Mouse (Mus musculus): ENCODE measurements around the gene Psmd11.
A peak's percentile ranks its signal among the peaks of the same experiment; 100 is the strongest.
"Not testable (repeated sequence)": the region's sequence is repeated elsewhere in the genome, so short reads cannot be mapped to it uniquely, and the experiment has no call there.

Gene Psmd11

DNA sequence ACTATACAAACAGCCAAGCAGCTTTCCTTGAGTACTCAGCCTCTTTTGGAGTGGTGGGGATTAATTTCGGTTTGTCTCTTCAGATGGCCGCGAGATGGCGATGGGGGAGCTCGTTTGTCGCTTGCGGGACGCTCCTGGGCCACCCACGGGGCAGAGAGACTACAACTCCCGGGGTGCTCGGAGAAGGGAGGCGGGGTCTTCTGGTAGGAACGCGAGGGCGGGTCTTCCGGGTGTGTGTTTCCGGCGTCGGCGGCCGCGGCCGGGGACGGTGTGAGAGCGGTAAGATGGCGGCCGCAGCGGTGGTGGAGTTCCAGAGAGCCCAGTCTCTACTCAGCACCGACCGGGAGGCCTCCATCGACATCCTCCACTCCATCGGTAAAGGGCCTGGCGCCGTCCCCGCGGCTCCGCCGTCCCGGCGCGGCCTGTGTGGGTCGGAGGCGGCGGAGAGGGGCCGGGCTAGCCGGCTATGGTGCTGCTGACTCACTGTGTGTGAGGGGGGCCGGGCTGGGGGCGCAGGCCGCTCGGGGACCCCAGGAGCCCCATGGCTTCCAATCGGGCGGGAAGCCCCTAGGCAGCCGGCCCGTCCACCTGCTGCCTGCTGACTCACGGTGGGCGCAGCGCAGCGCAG, at the start of gene Psmd11:
Gene Psmd11, plus strand, starts transcription at position 235 of the 628 bp plus-strand sequence.
- DNase-seq (ENCODE audit: low read depth, low spot score), result peak; percentile 97

DNA sequence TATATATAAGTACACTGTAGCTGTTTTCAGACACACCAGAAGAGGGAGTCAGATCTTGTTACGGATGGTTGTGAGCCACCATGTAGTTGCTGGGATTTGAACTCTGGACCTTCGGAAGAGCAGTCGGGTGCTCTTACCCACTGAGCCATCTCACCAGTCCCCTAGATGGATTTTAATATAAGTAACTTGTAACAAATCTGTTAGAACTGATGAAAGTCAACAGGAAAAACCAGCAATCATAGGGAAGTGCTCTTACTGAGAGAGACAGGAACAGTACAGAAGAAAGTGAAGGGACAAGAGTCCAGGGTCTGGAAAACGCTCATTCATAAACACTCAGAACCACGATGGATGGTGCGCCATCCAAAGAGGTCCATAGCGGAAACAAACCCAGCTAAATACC, 49.2 kb upstream of the Psmd11 start:
- not testable (repeated sequence) for DNase-seq (ENCODE audit: low read depth, low spot score)

DNA sequence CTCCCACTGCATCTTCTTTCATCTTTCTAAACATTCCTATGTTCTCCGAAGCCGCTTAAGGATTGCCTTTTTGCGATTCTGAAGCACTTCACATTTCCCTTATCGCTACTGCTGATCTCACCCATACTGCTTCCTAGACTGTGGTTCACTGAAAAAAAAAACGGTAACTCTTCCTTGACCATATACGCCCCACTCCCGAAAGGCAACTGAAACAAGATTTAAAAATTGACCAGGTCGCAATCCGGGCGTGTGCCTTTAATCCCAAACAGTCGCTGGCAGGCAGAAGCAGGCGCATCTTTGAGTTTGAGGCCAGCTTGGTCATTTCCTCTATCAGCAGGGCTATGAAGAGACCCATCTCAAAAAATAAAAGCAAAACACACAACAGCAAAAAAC, 45.8 kb upstream of the Psmd11 start:
- DNase-seq (ENCODE audit: low read depth, low spot score), result peak; percentile 57

DNA sequence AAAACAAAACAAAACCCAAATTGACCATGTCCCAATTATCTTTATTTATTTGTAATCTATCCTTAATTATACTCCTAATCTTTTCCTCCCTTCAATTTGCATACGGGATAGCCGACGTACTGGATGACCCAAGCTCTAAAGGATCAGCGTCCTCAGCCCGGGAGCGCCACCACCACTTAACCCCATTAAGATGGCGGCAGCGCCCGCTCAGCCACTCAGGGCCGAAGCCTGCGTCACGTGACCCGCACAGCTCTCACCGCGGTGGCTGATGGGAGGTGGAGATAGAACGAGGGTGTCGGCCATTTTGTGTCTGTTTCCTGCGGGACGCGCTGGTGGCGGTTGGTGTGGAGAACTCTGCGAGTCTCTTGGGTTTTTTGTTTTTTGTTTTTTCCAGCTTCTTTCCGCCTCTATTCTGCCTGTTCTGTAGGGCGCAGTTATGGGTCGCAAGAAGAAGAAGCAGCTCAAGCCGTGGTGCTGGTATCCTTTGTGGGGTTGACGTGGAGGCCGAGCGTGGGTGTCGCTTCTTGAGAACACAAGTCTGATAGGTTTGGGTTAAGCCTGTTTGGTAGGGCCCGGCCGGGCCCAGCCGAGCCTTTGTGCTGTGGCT, 45.3 kb upstream of the Psmd11 start, which contains the start of gene Zfp207:
Gene Zfp207, plus strand, starts transcription at position 261 of the 607 bp plus-strand sequence.
- DNase-seq (ENCODE audit: low read depth, low spot score), result peak; percentile 98

DNA sequence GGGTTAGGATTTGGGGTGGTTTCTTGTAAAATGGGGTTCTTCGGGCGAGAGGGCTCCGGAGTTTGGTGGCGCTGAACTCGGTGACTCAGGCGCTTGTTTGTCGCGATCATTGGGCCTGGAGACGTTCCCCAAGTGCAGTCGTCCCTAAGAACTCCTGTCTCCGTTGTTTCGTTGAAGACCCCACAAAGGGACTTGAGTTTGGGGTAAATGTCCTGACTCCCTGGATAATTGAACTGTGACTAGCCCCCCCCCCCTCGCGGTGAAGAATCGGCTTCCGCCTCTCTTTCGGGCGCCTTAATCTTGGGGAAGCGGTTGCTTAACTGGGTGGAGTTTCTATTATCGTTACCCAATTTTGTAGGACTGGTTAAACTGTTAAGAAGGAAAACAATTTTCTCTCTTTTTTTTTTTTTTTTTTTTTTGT, 44.8 kb upstream of the Psmd11 start:
- DNase-seq (ENCODE audit: low read depth, low spot score), result peak; percentile 73

DNA sequence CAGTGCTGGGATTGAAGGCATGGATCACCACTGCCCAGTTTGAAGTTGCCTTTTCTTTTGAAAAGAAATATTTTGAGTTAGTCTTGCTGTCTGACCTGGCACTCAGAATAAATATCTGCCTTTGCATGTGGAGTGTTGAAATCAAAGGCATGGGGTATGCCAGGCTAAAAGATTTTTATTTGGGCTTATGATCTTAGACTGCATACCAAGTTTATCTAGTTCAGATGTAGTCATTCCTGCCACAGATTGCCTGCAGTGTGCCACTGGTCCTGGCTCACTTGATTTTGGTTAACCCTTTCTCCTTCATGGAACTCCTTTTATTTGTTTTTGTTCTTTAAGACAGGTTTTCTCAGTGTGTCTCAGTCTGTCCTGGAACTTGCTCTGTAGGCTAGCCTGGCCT, 44.0 kb upstream of the Psmd11 start:
- DNase-seq (ENCODE audit: low read depth, low spot score), result peak; percentile 5

DNA sequence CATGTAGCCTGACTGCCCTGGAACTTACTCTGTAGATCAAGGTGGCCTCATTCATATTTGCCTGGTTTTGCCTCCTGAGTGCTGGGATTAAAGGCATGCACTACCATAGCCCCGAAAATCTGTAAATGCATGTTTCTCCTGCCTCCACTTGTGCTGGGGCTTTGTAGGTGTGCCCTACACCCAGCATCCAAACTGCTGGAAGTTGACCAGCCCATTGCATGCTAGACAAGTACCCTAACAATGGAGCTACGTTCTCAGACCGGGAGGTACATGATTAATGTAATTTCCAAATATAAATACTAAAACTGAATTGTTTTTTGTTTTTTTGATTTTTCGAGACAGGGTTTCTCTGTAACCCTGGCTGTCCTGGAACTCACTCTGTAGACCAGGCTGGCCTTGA, 43.4 kb upstream of the Psmd11 start:
- DNase-seq (ENCODE audit: low read depth, low spot score), result no peak

DNA sequence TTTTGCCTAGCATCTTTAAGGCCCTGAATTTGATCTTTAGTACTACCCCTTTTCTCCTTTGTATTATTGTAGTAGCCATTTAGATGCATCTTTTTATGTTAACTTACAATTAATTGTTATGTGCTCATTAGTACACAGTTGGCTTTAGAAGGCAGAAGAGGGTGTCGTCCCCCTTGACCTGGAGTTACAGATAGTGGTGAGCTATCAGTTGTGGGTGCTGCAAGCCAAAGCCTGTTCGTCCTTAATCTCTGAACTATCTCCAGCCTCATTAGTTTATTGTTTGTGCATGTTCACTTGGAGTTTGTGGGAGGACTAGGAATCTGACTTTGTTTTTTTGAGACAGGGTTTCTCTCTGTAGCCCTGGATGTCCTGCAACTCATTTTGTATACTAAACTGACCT, 41.6 kb upstream of the Psmd11 start:
- no peak for DNase-seq (ENCODE audit: low read depth, low spot score)

DNA sequence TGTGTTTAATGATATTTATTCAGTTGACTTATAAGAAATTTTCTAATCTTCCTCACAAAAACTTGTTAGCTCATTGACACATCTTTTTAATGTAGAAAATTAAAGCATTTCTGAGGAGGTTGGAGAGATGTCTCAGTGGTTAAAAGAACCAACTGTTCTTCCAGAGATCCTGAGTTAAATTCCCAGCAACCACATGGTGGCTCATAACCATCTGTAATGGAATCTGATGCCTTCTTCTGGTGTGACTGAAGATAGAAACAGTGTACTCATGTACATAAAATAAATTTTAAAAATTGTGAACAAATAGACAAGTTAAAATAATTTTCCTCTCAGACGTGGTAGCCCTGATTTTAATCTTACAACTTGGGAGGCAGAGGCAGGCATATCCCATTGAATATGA, 38.5 kb upstream of the Psmd11 start:
- no peak for DNase-seq (ENCODE audit: low read depth, low spot score)

DNA sequence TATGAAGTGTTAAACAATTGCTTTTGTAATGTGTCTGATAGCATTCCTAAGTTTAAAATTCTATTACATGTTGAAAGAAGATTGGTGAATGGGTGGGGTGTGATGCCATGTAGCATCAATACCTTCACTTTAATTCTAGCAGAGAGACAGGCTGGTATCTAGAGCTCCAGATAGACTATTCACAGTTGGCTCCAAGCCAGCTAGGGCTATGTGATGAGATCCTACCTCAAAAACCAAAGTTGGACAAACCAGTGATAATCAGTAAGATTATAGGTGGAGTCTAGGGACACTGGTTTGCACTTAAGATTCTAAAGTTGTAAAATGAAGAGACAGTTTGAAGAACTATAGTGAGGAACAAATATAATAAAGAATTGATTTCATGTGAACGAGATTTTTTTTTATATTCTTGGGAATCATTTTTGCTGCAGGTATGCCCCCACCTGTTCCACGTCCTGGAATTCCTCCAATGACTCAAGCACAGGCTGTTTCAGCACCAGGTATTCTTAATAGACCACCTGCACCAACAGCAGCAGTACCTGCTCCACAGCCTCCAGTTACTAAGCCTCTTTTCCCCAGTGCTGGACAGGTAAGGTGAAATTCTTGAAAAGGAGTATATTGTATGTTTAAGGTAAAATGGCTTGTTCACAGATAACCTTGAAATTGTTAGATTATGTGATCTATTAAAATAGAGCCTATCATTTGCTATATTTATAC, 36.9 kb upstream of the Psmd11 start:
- DNase-seq (ENCODE audit: low read depth, low spot score), result no peak

DNA sequence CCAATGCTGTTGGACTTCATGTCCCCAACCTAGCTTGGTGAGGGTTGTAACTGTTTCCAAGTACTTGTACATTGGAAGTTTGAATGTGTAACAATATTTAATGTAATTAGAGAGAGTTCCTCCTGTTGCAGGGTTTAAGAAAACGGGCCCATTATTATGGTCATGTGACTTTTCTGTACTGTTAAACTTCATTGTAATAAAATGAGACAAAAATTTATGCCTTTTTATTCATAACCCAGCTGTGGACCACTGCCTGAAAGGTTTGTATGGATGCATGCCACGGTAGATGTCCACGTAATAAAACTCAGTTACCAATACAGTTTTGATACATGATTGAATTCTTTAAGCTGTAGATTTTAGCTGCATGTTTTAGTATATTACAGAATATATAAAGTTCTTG, 32.5 kb upstream of the Psmd11 start:
- DNase-seq (ENCODE audit: low read depth, low spot score), result no peak

DNA sequence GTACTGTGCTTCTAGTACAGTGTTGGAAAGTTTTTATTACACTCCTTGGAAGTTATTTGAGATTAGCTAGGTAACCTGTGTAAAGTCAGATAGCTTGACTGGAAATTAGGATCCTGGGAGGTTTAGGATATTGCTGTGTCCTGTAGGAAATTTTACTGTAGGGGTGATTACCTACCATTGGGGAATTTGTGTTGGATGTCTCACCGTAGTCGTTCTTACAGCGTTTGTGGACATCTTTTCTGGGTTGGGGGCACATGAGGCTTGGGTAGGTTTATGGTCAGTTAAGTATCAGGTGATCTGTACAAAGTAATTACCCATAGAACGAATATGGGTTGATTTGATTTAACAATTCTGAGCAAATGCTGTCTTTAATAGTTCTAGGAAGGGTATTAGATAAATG, 31.8 kb upstream of the Psmd11 start:
- DNase-seq (ENCODE audit: low read depth, low spot score), result no peak

DNA sequence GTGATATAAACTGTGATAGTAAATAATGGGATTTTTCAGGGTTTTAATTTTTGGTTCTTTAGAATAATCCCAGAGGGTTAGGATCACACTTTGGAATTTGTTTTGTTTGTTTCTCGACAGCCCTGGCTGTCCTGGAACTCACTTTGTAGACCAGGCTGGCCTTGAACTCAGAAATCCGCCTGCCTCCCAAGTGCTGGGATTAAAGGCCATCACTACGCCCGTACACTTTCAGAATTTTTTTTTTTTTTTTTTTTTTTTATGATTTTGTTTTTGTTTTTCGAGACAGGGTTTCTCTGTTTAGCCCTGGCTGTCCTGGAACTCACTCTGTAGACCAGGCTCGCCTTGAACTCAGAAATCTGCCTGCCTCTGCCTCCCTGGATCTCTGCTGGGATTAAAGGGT, 20.5 kb upstream of the Psmd11 start:
- DNase-seq (ENCODE audit: low read depth, low spot score), result not testable (repeated sequence)

DNA sequence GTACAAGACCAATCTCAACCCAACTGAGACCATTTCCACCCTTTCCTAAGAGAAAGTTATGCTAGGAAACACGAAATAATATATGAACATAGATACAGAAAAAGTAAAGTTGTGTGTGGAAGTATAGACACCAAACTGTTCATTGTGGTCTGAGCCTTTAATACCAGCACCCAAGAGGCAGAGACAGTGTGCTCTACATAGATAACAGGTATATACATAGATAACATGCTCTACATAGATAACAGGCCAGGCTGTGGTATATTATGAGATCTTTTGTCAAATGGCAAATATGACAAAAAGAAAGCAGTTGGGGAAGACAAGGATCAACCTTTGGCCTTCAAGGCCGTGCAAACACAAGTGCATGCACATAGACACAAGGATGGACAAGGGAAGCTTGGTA, 18.0 kb upstream of the Psmd11 start:
- no peak for DNase-seq (ENCODE audit: low read depth, low spot score)

DNA sequence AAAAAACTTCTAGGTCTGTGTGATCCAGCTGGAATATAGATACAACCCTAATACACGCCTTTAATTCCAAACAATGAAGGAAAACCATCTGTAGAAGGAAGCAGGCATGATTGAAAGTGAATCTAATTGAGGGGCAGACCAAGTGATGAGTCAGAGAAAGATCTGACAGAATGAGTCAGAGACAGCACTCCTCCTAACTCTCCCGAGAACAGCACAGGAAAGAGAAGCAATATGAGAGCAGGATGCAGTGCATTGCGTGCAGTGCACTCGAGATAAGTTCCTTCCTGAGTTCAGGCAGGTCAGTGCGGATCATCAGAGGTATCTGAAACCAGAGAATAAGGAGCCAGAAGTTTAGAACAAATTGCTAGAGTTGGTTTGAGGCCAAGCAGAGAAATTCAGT, 11.3 kb upstream of the Psmd11 start:
- DNase-seq (ENCODE audit: low read depth, low spot score), result no peak

DNA sequence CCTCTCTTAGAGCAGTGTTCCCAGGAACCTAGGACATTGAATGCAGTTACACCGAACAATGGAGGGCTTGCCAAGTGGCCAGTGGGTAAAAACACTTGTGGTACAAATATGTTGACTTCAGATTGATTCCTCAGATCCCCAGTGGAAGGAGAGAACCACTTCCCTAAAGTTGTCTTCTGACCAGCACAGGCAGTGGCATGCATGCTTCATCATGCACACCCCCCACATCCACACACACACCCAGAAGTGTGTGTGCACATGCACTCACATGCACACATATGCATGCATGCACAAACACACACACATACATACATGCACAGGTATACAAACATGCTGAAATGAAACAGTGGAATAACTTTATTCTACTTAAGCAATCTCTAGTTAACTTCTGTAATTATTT, 8.7 kb upstream of the Psmd11 start:
- DNase-seq (ENCODE audit: low read depth, low spot score), result no peak

DNA sequence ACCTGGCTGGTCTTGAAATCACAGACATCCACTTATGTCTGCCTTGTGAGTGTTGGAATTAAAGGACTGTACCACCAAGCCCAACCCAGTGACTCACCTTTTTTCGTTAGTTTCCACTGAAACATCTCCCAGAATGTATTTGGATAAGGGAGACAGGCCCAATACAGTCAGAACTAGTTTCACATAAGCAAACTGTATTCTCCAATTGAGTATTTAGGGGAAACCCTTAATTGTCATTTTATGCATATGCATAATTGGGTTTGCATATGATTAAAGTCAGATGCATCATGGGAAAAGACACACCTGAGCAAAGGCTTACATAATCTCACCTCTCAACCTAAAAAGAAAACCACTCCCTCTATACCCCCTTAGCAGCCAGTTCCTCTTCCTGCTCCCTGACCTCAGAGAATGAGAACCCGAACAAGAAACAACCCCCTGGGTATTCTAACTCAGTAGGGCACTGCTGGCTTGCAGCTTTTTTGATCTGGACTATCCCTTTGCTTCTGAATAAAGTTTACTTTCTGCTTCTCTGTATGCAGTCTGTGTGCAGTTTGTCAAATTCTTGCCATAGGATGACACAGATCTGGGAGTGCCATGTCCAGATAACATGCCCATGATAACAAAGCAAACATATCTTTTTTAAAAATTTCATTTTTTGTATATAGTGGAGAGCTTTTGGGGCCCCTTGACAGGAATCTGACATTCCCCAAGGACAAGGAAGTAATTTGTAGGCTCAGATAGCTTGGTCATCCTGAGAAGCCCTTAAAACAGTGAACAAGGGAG, 8.0 kb upstream of the Psmd11 start:
- no peak for DNase-seq (ENCODE audit: low read depth, low spot score)

DNA sequence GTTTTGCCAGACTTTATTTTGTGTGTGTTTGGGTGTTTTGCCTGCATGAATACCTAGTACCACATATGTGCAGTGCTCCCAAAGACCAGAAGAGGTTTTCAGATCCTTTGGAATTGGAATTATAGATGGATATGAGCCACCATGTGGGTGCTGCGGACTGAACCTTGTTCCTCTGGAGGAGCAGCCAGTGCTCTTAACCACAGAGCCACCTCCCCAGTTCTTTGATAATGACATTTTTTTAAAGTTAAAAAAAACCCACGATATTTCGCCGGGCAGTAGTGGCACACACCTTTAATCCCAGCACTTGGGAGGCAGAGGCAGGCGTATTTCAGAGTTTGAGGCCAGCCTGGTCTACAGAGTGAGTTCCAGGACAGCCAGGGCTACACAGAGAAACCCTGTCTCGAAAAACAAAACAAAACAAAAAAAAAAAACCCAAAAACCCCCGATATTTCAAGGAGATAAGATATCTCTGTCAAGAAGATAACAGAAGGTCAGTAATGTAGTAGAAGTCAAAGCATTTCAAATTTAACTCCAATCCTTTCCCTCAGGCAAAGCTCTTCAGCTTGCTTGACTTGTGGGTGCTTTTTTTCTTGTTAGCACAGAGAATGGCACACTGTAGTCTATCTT, 6.9 kb upstream of the Psmd11 start:
- no peak for DNase-seq (ENCODE audit: low read depth, low spot score)

DNA sequence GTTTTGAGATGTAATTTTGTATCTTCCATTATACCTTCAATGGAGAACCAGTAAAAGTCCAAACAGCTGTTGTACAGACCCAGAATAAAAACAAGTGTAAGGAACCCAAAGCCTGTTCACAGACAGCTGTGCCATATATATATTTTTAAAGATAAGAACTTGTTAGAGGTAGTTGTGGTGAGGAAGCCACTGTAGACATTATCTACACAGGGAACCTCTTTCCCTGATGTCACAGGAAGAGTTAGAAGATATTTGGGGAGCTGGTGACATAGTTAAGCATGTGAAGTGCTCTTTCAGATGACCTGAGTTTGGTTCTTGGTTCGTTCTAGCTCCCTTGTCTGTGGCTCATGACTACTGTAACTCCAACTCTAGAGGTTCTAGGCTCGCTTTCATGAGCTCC, 3.7 kb upstream of the Psmd11 start:
- no peak for DNase-seq (ENCODE audit: low read depth, low spot score)

DNA sequence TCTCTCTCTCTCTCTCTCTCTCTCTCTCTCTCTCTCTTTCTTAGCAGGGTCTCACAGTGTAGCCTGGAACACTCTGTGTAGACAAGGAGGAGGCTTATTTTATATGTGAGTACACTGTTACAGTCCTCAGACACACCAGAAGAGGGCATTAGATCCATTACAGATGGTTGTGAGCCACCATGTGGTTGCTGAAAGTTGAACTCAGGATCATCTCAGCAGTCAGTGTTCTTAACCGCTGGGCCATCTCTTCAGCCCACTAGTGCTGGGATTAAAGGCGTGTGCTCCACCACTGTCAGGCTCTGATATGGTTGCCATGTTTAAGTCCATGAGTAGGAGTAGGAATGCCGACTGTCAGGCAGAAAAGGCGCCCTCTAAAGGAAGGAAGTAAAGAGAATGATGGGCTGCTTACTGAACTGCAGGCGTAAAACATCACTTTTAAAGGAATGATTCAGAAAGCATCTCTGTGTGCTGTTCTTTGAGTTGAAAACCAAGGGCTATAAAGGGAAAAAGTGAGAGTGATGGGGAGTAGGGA, 3.1 kb upstream of the Psmd11 start:
- DNase-seq (ENCODE audit: low read depth, low spot score), result no peak

DNA sequence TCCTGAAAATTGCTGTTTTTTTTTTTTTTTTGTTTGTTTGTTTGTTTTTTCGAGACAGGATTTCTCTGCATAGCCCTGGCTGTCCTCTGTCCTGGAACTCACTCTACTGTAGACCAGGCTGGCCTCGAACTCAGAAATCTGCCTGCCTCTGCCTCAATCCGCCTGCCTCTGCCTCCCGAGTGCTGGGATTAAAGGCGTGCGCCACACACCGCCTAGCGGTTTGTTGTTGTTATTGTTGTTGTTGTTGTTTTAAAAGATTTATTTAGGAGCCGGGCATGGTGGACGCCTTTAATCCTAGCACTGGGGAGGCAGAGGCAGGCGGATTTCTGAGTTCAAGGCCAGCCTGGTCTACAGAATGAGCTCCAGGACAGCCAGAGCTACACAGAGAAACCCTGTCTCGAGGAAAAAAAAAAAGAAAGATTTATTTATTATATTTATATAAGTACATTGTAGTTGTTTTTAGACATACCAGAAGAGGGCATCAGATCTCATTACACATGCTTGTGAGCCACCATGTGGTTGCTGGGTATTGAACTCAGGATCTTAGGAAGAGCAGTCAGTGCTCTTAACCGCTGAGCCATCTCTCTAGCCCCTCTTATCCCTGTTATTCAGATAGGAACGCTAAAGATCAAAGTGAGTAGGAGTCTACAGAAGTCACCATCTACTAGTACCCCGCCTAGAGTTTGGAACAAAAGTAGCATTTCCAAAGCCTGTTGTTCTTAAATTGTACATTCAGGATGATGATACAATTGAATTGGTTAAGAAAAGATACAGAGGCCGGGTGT, 2.2 kb upstream of the Psmd11 start:
- not testable (repeated sequence) for DNase-seq (ENCODE audit: low read depth, low spot score)
